Mouse (Mus musculus) lung, adult 2 months (tissue): ENCODE data around the gene Gm20716. TPM values are rescaled to one million over a fixed set of nuclear protein-coding genes. Genes with fewer than 3 reads are reported as not detected.
"Not testable (repeated sequence)": the region's sequence is repeated elsewhere in the genome, so short reads cannot be mapped to it uniquely, and the experiment has no call there.

ENCODE experiments used
- DNase-seq: peaks from one replicate; pipeline ENCODE4 v3.0.0; 2022
- H3K4me1 ChIP-seq: fragments of 200-500 bp; 2 replicates; pipeline ENCODE4 v1.6.1; 2011; ENCODE audit warnings: low read length; ENCODE audit not compliant: control insufficient read depth, insufficient read depth
- H3K4me3 ChIP-seq: fragments of 200-500 bp; replicated peaks from 2 replicates; pipeline ENCODE3; 2011; ENCODE audit warnings: low read depth, mild to moderate bottlenecking, control low read depth, low read length; ENCODE audit errors: extremely low read depth
- CTCF ChIP-seq: fragments of 200-500 bp; IDR thresholded peaks from 2 replicates; pipeline ENCODE4 v1.5.1; 2011; ENCODE audit warnings: mild to moderate bottlenecking, low read length, control low read depth; ENCODE audit not compliant: insufficient read depth
- POLR2A ChIP-seq: fragments of 200-500 bp; IDR thresholded peaks from 2 replicates; pipeline ENCODE4 v1.6.1; 2011; ENCODE audit warnings: low read depth, mild to moderate bottlenecking, control low read depth, low read length, borderline replicate concordance; ENCODE audit errors: extremely low read depth
- WGBS: fragments of 180-500 bp; shearing (Covaris S2); methylation state at CpG from one replicate; pipeline ENCODE4 v1.1.7; 2018; 5-methylcytosine and 5-hydroxymethylcytosine counted together
- polyA plus RNA-seq: library from polyadenylated mRNA; depleted of rRNA; stranded (reverse); fragments of >200 nt; gene quantifications from 2 replicates; pipeline ENCODE4 v1.2.3, GENCODE M21; 2012

The Gm20716 gene
- polyA plus RNA-seq, 1 experiment, result 5.4 TPM

DNA sequence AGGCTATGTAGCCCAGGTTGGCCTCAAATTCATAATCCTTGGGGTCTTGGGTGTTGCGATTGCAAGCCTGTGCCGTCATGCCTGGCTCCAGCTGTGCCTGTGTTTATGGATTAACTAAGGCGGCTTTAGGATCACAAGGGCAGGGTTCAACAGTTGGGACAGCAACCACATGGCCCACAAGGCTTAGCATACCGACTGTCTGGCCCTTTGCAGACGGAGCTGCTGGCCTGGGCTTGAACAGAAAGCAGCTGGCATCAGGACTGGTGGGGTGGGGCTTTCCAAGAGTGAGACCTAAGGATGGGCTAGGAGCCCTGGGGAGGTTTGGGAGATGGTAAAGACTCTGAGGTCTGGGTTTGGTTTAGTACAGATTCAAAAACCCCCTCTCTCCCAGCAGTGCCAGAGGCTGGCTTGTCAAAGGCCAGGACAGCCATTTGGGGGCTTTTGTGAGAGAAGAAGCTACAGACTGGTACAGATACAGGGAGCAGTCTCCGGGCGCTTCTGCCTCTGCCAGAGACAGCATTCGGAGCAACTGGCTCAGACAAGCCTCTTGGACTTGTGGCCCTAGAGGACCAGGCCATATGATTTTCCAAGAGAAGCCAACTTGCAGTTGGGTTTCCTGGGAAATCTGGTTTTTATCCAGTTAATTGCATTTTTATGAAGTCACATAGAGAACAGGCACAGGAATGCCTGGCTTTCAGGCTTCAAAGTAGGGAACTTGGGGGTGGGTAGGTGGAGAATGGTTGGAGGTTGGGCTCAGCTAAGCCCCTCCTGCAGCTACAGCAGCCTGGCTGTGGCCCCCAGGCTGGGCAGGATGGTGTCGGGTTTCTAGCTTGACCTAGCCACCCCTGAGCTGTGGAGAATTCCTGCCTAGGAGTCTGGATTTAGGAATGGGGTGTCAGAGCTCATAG lies 61.0 kb downstream of the Gm20716 start:
- 57% methylated on average over 9 of the region's 9 CpGs for WGBS
- TF ChIP-seq CTCF (no peak), POLR2A (no peak)
- H3K4me3 ChIP-seq, result no peak overlapping the region
- no peak for DNase-seq
- H3K4me1 ChIP-seq, result 0 out of 2 replicates have a peak, but pooled peaks cover 3% of the 10 kb centered on the region

DNA sequence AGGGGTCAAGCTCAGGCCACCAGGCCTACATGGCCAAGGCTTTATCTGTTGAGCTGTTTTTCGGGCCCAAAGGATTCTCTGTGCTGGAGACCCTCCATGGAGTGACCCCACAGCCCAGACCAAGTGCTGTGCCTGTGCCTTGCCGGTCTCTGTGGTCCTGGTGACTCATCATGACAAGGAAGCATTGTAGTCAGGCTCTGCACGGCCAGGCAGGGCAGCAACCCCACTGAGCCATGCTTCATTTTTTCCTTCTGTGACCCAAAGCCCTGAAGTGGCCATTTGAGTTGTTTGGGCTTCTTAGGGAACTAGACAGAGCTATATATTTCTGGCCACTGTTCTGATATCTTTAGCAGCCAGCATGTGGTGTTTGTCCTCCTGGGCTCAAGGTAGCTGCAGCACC lies 62.4 kb downstream of the Gm20716 start:
- Histone ChIP-seq H3K4me3 (no peak overlapping the region), H3K4me1 (0 out of 2 replicates have a peak, but pooled peaks cover 3% of the 10 kb centered on the region)
- TF ChIP-seq POLR2A, result no peak
- no peak for TF ChIP-seq CTCF
- DNase-seq, result no peak
- WGBS, result 53% methylated on average over 3 of the region's 3 CpGs

DNA sequence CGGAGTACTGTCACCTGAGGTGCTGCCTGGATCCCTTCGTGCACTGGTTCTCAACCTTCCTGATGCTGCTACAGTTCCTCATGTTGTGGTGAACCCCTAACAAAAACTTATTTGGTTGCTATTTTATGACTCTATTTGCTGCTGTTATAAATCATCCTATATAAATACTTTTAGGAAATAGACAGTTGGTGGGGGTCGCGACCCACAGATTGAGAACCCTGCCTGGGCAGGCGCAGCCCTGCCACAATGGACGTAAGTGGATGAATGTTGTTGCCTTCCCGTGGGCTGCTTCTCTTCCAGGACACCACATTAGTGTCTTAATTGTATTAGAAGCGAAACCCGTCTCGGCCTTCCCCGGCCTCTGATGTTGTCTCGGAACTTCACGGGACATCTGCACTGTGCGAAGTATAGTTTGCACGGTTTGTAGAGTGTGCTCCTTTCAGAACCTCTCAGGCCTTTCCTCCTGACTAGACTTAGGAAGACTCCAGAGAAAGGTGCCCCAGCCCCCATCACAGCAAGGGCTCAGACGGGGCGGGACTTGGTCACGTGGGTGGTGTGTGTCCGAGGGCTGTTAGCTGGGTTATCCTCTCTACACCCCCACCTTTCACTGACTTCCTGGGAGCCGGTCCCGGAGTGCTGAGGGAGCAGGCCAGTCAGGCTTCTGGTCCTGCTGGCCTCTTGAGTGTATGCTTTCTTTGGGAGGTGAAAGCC lies 63.3 kb downstream of the Gm20716 start:
- Histone ChIP-seq H3K4me1 (peaks cover 4% of the 10 kb centered on the region; the same call in 1 of the 2 replicates), H3K4me3 (no peak overlapping the region)
- WGBS, result 49% methylated on average over 21 of the region's 21 CpGs
- no peak for DNase-seq
- no peak for TF ChIP-seq CTCF
- no peak for TF ChIP-seq POLR2A

- TF ChIP-seq CTCF, result no peak
- no peak for TF ChIP-seq POLR2A
- 6% methylated on average over 14 of the region's 14 CpGs for WGBS
- peaks cover 3% of the 10 kb centered on the region for H3K4me1 ChIP-seq
- H3K4me3 ChIP-seq, result peak overlapping the region; percentile 11
- DNase-seq, result no peak
Measured at GRCm38 (mm10) chr2:168161978-168162377, 68.2 kb downstream of the Gm20716 start.

DNA sequence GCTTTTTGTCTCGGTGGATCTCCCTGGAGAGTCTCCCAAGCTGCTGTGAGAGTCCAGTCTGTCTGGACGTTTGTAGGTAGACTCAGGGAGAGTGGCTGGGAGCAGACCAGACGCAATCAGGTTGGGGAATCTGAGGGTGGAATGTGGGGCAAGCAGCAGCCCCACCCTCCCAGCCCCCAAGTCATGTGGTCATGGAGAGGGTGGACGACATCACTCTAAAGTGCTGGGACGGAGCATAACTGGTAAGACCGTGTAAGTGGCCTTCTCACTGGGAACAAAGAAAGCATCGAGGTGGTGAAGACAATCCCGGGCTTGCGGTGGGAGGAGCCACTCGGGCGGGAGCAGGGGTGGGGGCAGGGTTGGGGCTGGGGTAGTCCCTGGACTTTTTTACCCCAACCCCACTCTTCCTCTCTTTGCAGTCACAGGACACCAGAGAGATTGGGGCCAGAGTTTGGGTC lies 68.6 kb downstream of the Gm20716 start:
- peaks cover 3% of the 10 kb centered on the region for H3K4me1 ChIP-seq
- TF ChIP-seq CTCF (no peak), POLR2A (no peak)
- no peak for DNase-seq
- H3K4me3 ChIP-seq, result peak overlapping the region; percentile 11
- WGBS, result 9% methylated on average over 11 of the region's 11 CpGs

DNA sequence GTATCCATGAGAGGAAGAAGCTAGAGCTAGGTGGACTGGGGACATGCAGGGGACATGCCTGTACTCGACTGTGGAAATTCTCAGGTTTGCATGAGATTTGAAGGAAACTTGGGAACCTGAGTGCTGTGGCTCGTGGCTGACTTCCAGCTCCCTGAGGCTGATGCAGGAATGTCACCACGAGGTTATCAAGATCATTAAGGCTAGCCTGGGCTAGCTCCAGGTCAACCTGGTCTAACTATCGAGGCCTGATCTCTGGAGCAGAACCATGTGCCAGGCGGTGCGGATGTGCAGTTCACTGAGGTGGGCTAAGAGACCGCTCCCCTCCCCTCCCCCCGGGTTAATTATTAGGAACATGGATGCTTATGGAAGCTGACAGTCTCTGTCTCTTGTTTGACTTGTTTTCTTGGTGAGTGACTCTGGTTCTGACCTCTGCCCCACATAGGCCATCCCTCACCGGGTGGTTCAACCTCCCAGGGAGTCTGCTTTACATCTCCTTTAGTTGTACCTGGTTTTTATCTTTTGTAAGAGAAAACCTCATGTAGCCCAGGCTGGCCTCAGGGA lies 69.7 kb downstream of the Gm20716 start:
- Histone ChIP-seq H3K4me3 (no peak overlapping the region), H3K4me1 (peaks cover 3% of the 10 kb centered on the region)
- WGBS, result 79% methylated on average over 9 of the region's 9 CpGs
- no peak for TF ChIP-seq POLR2A
- TF ChIP-seq CTCF, result no peak
- no peak for DNase-seq

GRCm38 (mm10) chr2:168158911-168159711 lies 71.1 kb downstream of the Gm20716 start:
- Histone ChIP-seq H3K4me3 (peak overlapping the region; percentile 44), H3K4me1 (peaks cover 3% of the 10 kb centered on the region)
- DNase-seq, result peak; percentile 52
- 8% methylated on average over 22 of the region's 25 CpGs for WGBS
- TF ChIP-seq CTCF, result no peak
- TF ChIP-seq POLR2A, result no peak

DNA sequence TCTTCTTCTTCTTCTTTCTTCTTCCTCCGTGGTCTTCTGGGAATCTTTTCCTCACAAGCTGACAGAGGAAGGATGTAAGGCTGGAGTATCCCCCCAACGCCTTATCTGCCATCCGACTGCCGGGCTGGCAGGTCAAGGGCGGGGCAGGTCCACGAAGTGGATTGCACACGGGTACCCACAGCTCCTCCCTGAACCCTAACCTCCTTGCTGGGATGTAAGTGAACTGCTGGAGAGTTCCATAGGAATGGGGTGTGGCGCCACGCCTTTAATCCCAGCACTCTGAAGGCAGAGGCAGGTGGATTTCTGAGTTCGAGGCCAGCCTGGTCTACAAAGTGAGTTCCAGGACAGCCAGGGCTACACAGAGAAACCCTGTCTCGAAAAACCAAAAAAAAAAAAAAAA lies 72.2 kb downstream of the Gm20716 start:
- H3K4me1 ChIP-seq, DNase-seq, H3K4me3 ChIP-seq: not testable (repeated sequence)
- 56% methylated on average over 10 of the region's 11 CpGs for WGBS

DNA sequence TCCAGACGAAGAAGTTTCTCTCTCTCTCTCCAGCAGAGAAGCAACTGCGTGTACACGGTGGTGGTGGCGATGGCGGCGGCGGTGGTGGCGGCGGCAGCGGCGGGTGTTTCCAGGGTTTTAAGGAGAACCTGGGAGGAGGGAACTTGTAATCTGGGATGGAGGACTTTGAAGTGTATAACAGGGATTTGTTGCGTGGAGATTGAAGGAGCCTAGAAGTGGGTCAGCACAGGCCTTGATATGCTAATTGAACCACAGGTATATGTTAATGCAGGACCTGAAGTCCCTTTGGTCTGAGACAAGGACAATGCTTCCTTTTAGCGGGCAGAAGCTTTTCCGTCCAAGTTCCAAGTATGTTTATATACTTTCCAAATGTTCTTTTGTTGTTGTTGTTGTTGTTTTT lies 73.8 kb downstream of the Gm20716 start:
- 70% methylated on average over 14 of the region's 14 CpGs for WGBS

More for the DNA sequence above, 73.8 kb downstream of the Gm20716 start:
- TF ChIP-seq CTCF, result no peak
- TF ChIP-seq POLR2A, result no peak
- DNase-seq, result no peak
- Histone ChIP-seq H3K4me1 (no peaks in the 10 kb centered on the region; the same call in 1 of the 2 replicates), H3K4me3 (no peak overlapping the region)
